Mouse (Mus musculus) urinary bladder, postnatal 4 days (tissue): ENCODE data around the gene Prkch.

Experiments
- DNase-seq, 2 experiments: peaks; one replicate each; pipeline ENCODE4 v3.0.0; 2021 to 2022; ENCODE audit warnings: low spot score in 2 of 2

Prkch gene

DNA sequence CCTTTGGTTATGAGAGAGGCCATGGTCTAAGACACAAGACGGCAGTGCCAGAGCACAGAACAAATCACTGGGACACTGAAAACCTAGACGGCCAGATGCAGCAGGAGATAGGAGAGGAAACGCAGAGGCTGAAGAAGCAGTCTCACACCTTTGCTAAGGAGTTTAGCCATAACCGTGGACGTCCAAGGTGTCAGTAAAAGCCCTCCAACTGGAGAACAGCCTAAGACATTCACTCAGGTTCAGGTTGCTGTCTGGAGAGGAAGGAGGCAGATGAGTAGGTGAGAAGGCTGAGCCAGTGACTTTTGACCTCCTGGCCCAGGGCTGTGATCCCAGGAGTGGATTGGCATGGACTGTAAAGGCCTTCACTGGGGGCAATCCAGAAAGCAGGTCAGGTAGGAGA is 130.0 kb downstream of the Prkch start:
- DNase-seq, result no peak

DNA sequence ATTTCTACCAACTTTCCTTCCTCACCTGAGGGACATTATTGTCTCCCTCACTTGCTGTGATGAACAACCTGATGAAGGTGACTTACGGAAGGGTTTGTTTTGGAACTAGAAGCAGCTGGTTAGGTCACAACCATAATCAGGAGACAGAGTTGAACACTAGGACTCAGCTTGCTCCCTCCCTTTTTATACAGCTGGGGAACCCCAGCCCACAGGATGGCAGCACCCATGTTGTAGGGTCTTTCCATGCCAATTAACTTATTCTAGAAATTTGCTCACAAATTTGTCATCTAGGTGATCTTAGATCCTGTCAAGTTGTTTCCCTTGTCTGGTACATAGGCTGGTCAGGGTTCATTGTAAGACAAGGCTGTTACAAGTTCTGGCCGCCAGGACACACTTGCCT is 130.7 kb downstream of the Prkch start:
- DNase-seq, result no peak

GRCm38 (mm10) chr12:73715954-73716731 is 131.5 kb downstream of the Prkch start:
- no peak for DNase-seq

DNA sequence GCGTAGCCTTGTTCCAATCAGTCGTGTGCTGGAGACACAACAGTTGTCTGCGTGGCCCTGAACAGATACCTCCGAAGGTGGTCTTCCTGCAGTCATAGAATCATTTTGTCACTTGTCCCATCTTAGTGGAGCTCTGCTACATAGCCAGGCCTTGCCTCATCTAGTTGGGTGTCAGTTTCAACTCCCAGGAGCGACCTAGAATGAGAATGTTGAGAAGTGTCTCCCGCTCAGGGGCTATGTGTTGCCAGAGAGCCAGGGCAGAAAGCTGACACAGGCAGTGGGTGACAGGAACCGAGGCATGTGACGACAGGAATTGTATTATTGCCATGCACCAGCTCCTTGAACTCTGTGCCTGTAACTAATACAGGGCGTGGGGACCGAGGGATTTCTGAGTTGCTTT is 133.4 kb downstream of the Prkch start:
- DNase-seq, result no peak

GRCm38 (mm10) chr12:73719816-73720215 is 135.2 kb downstream of the Prkch start:
- no peak for DNase-seq

DNA sequence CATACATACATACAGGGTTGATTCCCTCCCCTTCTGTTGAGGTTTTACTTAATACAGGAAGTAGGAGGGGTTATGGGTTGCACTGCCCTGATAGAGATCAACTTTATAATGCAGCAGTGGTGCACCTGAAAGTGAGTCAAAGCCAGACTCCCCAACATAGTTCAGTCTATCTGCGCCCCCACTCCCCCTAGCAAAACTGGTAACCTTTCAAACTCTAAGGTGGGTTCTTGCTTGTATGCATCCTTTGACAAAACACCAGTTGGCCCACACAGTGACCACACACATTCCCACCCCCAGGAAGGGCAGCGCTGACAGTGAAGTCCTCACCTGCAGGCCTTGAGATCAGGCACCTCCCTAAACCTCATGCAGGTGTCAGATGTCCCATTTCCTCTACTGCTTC is 135.9 kb downstream of the Prkch start:
- no peak for DNase-seq

DNA sequence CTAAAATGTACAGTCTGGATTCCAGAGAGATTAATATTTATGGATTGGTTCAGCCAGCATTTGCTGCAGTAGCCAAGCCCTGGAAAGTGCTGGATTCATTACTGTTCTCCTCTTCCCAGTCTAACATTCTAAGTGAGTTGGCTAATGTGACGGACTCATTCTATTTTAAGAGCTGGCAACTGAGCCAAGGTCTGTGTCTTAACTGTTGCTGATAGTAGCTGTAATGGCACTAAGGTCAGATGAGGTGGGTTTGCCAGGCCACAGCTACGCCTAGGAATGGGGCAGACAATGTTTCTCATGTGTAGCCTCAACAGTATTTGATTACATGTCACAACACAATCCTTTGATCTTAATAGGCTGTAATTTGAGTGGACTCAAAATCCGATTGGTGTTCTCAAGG is 137.5 kb downstream of the Prkch start:
- no peak for DNase-seq

GRCm38 (mm10) chr12:73723067-73723466 is 138.5 kb downstream of the Prkch start:
- DNase-seq, result no peak

- no peak for DNase-seq
These were observed 139.3 kb downstream of the Prkch start for GRCm38 (mm10) chr12:73723887-73724286.

GRCm38 (mm10) chr12:73725825-73726604 is 141.4 kb downstream of the Prkch start:
- DNase-seq, result no peak

GRCm38 (mm10) chr12:73727046-73727445 is 142.4 kb downstream of the Prkch start:
- no peak for DNase-seq

DNA sequence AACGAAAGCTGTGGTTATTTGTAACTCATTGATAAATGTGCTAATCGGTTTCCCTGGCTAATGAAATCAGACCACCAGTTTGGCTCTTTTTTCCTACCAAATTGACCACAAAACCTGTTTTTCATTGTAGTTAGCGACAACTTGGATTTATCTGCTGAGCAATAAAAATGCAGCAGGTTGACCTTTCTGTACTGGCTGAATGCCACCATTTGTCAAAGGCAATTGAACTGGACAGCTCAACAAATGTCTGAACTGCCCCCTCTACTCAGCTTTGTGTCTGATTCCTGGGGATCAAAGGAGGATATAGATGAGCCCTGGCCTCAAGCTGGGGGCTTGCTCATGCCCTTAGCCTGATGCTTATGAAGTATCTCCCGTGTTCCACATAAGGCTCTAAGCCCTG is 146.0 kb downstream of the Prkch start:
- no peak for DNase-seq

DNA sequence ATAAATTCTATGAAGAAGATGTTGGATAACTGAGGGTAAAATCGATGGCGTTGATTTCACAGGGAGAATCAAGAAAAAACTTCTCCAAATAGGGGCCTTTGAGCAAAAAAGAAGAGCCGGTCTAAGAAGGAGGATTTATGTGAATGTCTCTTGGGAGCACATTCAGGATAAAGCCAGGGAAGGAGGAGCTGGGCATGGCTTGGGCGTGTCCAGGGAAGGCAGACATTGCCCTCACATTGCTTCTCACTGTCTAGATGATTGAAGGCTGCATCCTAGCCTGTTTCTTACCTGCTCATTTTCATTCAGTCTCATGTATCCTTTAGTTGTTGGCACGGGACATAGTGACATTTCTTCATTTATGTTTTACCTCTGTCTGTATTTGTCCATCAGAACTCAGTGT is 146.5 kb downstream of the Prkch start:
- no peak for DNase-seq

DNA sequence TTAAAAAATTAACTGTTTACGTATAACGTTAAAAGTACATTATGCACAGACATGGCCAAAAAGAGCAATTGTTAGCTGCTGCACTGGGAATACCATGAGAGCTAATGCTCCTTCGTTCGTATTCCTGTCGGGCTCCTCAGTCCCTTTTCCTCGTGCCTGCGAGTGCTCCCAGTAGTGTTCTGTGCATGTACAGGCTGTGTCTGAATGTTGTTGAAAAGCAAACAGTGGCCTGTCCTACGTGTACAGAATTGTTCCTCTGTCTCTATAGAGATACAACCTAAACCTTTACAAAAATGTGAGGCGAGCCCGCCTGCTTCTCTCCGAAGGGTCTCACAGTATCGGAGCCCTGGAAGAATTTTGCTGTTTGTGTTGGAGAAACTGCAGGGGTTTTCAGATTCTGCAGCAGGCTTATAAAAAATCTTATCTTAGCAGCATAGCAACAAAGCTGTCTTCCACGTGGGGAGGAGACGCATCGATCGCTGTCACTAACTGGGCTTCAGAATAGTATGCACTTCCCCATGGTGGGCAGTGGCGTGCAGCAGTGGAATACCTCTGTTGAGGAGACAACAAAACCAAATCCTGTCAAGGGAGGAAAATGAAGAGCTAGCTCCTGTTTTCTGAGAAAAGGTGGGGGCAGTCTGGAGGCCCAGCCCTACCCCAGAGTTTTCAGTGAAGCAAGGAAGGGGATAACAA is 147.4 kb downstream of the Prkch start:
- DNase-seq, result no peak

DNA sequence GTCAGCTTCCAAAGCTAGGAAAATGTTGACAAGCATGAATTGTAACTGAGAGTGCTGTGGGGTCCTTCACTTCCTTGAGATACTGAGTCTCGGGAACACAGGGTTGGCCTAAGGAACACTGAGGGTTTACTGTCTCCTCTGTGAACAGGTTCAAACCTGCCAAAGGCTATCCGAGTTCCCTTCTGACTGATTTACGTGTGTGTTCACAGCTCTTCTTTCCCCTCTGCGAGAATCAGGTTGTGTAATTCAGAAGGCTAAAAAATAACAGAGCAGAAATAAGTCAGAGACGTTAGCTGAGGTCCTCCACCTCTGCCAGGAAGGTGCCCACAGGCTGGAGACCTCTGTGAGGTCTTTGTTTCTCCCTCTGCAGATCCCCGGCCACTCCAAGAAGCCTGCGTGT is 148.3 kb downstream of the Prkch start:
- no peak for DNase-seq

- no peak for DNase-seq
These were observed 152.3 kb downstream of the Prkch start for GRCm38 (mm10) chr12:73736931-73737330.

- no peak for DNase-seq
These were observed 155.1 kb downstream of the Prkch start for GRCm38 (mm10) chr12:73739611-73740219.

- DNase-seq, result no peak
These were observed 158.0 kb downstream of the Prkch start for GRCm38 (mm10) chr12:73742577-73742976.

GRCm38 (mm10) chr12:73743087-73743486 is 158.5 kb downstream of the Prkch start:
- DNase-seq, result no peak

DNA sequence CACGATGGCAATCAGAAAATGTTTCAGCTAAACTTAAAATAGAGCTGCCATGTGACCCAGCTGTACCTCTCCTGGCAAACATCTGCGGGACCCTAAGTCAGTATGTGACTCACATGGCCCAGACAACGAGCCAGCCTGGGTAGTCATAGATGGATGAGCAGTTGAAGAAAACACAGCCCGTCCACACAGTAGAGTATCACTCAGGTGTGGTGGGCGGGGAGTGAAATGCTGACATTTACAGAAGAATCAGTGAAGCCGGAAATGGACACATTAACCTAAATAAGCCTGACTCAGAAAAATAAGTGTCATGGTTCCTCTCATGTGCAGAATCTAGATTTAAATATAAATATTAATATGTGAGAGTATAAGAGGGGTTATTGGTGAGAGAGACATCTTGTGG is 161.5 kb downstream of the Prkch start:
- no peak for DNase-seq

DNA sequence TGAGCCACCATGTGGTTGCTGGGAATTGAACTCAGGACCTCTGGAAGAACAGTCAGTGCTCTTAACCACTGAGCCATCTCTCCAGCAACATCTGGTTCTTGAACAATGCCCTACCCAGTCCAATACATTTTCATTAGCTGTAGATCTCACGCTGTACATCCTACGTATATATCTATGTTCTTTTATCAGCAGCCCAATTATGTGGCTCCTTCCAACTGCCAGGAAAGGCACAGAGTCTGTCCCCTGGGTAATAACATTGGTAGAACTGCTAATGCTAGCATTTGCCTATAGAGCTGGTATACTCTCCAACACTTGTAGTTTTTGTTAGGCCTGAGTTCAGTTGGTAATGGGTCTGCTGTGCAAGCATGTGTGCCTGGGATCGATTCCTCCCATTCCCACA is 163.8 kb downstream of the Prkch start:
- DNase-seq, result no peak

GRCm38 (mm10) chr12:73754476-73755150 is 170.0 kb downstream of the Prkch start:
- no peak for DNase-seq
